Mouse (Mus musculus) embryo, embryonic 9.5 days (tissue): ENCODE measurements at regions not wholly inside any gene's neighbourhood (a gene's known extent, or its start where the extent isn't known, plus 50 kb on each side); places are given as distances from the start of the nearest gene placed in this dataset.

Experiments used
- DNase-seq: peaks from one replicate; pipeline ENCODE4 v3.0.0-alpha.2; 2017; ENCODE audit errors: extremely low spot score

DNA sequence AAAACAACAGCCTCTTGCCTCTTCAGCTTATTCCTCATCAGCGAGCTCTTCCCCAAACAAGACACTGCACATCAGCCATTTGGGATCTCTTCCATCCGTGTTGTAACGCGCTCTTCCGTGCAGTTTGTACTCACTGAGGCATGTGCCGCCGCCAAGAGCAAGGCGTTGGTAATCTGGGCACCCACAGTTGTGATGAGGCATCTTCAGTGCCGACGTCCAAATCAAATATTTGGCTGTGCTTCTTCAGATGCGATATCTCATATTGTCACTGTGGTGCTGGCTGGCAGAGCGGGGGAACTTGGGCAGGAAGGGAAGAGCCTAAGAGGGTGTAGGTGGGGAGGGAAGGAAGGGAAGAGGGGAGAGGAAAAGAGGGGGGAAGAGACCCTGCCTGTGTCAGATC lies 439.2 kb downstream of the Tmem182 start:
- DNase-seq: no peak

DNA sequence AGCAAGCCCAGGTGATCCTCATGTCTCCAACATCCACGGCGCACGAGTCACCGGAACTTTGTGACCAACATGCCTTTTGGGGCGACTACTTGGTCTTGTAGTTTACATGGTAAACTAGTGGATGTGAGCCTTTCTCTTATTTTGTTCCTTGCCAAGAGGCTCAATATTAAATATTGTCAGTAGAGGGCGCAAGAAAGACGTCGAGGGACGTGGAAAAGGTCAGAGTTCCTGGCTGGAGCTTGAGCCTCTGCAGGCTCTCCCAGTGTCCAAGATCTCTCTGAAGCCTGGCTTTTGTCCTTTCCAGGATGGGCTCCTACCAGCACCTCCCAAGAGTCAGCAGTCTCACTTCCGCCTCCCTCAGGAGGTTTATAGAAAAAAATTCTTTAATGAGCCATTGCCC lies 458.8 kb downstream of the Tmem182 start:
- peak; percentile 62 for DNase-seq

DNA sequence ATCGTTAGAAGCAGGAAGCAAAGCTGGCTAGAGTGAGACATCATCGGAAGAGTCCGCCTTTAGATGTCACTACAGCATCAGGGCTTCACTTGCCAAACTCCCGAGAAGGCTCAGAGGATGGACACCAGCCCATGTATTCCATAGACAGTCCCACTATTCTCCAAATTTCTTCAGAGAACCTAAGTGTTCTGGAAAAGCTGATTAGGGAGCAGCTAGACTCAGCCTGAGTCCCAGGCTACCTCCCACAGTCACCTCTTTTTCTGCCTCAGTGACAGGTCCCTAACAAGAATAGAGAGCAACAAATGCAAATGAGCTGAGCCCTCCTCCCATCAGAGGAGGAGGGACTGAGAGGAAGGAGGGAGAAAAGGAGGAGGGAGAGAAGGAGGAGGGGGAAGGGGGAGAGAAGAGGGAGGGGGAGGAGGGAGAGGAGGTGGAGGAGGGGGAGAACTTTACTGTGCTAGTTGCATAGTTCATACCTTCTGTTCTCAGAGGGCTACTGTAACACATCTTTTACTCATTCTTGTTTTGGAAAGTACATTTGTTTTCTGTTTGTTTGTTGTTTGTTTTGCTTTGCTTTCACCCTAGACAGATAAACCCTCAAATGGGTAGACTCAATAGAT lies 465.8 kb downstream of the Tmem182 start:
- DNase-seq: peak; percentile 26

DNA sequence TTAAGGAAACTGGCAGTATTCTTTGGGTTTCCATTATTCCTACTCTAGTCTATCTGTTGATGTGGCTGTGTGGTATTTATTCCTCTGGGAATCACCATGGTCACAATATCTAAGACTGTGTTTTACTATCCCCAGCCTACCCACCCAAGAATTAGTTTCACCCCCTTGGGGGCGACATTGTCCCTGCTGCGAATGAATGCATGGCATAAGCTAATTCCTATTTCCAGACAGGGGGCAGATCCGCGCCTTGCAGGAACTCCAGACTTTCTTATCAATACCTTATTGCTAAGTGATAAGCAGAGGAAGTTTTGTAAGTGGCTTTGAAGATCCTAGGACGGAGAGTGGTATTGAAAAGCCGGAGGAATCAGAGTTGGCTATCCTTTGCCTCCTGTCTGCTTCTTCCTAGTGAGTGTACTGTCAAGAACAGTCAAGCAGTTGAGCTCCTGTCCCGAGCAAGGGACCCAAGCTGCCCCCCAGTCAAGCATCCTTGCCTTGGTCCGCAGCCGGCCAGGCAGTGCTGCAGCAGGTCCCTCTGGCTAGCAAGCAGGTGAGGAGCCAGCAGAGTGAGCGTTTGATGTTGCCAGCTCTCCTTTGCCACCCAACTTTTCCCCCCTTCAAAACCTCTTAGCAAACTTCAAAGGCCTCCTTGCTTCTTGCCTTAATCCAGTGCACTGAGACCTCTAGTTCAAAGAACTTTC lies 469.3 kb downstream of the Tmem182 start:
- peak; percentile 49 for DNase-seq

DNA sequence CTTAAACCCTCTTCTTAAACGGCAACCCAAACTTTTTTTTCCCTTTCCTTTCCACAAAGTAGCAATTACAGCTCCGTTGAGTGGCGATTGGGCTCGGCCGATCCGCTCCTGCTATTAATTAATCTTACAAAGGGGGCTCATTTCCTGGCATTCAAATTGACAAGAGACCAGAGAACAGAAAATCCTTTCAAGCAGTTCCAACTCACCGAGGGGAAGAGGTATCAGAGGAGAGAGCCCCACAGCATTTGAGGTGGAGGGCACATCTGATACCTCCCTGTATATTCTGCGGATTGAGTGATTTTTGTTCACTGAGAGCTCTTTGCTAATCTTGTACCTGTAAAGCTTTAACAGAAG lies 469.8 kb downstream of the Tmem182 start:
- peak; percentile 47 for DNase-seq

DNA sequence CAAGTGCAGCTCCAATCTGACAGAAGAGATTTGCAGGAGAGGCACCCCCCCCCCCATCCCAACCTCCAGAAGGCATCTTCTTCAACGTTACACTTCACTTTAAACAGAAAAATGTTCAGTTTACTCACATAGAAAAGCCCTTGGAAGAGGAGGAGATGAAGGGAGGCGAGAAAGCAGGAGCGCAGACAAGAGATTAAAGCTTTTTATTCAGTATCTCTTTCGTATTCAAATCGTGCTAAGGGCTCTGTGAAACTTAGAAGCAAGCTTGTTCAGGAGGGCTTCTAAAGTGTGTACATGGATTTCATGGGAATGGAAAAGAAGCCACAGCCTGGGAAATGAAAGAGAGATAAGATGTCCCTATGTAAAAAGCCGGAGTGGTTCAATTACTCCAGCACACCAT lies 470.2 kb downstream of the Tmem182 start:
- no peak for DNase-seq

DNA sequence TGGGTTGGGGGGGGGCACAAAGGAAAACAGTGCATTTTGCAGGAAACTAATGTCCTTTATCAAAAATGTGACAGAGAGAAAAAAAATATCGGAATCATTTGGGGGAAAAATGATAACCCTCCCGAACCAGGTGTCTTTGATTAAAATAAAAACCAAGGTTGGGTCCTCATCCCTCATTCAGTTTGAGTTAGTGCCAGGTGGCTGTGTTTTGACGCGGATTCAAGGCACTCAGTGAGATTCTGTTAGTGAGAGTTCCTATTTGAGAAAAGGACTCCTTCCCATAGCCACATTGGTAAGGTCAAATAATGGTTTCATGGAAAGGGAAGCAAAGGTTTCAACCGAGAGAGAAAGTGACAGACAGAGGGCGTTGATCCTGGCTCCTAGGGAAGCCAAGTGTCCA lies 470.9 kb downstream of the Tmem182 start:
- no peak for DNase-seq

DNA sequence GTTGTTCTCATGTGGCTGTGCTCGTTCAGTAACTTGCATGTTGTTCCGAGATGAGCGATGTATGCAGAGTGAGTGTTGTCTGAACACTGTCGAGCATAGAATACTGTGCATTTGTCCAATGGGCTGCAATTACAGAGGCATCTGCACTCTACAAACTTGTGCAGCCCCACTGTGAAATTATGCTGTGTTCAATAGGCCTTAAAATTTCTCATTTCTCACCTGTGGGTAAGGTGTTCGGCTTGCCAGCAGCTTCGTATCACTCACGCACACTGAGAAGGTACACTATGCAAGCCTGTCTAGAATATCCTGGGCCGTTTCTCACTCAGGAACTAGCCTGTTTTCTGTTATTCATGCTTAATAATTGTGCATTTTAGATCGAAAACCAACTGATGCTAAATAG lies 479.8 kb downstream of the Tmem182 start:
- DNase-seq: no peak

DNA sequence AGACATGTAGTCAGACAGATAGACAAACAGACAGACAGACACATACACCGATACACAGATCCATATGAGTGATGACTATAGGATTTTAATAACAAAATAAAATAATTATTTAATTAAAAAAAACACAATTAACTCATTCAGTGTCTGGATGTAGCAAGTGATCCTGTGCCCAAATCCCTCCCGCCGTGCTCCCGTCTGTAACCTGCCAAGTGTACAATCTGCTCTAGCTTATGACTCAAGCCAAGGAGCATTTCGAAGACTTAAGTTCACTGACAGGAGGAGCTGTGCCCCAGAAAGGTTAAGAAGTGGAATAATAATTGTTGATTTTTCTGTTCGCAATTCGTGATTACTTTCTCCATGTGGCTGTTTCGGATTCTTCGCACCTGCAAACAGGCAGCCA lies 480.8 kb downstream of the Tmem182 start:
- no peak for DNase-seq

DNA sequence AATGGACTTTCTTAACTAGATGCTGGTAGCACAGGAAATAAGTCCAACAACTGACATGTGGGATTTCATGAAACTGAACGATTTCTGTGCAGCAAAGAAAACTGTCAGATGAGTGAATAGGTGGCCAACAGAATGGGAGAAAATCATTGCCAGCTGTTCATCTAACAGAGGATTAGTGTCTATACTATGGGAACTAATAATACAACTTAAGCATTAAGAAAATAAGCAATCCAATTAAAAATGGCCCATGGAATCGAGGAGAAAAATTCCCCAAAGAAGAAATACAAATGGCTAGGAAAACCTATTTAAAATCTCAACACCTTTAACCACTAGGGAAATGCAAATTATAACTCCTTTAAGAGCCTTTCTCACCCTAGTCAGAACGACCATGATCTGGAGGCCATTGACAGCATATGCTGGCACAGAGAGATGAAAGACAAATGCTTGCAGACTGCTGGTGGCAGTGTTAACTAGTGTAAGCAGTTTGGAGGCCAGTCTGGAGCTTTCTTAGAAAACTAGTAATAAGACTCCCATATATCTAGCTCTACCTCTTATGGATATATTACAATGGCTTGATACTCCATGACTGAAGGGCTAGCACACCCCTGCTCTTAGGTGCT lies 521.6 kb downstream of the Tmem182 start:
- DNase-seq: no peak

DNA sequence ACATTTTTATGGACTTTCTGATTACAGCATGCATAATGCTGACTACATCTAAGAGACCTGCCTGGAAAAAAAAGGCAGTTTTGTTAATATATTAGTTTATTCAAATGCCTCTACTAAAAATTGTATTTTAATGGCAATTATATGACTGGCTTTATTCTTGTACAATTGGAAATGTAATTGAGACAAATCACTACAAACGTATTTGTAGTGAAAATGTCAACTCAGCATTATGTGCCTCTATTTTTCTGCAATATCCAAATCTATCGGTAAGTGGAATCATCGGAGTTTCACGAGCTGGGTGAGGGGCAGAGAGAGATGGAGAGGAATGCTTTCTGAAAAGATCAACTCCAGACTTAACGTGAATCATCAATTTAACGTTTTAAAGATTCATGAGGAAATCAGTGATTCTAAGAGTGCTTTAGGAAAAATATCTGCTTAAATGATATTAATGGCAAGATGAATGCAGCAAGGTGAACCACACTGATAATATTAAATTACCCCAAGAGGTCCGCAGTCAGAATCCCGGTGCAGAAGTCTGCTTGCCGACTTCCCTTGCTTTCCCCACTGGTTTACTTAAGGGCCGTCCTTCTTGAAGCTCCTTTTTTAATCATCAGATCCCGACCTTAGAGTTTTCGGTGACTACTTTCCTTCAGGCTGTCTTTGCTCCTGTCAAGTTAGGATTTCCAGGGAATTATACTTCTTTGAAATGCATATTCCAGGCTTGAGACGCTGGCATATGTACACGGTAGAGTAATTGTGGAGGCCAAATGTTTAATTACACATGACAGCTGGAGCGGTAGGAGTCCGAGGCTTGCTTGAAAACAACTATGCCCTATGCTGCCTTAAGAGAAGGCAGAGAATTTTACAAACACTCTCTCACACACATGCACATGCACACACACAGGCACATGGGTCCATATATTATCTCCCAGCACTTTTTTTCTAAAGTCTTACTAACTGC lies 544.7 kb downstream of the Tmem182 start:
- DNase-seq: no peak

DNA sequence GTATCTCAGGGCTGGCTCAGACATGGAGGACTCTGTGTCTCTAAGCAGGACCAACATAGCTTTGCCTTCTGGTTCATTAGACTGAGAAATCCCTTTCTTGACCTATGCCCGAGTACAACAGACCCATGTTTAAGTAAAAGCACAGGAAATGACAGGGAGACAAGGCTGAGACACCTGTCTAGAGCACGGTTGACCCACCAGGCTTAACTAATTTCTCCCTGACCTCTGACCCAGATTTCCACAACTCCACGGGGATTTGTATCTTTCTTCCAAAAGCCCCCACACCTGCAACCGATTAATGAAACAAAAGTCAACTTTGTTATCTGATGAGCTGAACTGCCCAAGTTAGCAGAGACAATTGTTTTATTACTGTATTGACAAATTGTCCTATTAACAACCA lies 553.7 kb downstream of the Tmem182 start:
- DNase-seq: peak; percentile 35

DNA sequence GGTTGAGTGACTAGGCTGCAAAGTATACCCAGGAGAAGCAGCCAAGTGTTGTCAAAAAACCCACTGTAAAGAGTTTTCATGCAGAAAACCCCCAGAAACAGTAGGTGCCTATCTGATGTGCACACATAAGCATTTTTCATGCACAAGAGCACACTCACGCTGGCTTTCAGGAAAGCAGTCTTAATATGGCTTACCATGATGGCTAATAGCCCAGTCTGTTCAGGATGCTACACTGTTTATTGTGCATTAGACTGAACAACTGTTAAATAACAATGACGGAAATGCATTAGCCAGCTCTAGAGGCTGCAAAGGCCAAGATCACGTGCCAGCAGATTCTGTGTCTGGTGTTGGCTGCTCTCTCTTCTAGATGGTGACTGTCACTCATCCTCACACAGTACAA lies 556.1 kb downstream of the Tmem182 start:
- DNase-seq: no peak

DNA sequence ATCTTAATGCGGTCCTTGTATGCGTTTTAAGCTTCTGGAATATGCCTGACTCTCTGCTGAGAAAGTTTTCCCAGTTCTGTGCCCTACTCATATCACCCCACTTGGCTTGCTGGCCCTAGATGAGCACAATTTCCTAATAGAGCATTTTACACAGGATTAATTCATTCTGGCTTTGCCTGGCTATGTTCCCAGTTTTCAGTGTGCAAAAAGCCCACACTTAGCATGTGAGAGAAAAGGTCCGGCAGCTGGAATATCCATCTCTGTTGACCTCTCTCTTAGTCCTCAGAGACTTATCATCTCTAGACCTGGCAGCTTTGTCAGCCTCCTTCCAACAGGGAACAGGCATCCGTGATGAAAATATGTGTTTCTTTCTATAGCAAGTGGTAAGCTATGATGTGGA lies 574.6 kb downstream of the Tmem182 start:
- DNase-seq: no peak

DNA sequence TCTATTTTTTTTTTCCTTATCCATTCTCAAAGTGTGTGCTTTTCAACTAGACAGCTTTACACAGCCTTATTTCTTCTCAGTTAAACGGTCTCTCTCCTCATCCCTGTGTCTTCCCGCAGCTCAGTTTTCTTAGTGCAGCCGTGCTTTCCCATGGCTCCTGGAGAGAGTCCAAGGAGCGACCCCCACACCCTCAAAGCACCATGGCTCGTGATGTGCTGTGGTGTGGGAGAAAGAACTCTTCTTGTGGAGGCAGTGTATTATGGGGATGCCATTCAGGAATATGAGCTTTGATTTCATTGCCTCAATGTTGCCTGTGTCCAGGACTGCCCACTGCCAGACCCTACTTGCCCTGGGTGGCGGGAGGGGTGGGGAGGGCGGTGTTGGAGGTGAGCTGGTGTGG lies 576.1 kb downstream of the Tmem182 start:
- no peak for DNase-seq

DNA sequence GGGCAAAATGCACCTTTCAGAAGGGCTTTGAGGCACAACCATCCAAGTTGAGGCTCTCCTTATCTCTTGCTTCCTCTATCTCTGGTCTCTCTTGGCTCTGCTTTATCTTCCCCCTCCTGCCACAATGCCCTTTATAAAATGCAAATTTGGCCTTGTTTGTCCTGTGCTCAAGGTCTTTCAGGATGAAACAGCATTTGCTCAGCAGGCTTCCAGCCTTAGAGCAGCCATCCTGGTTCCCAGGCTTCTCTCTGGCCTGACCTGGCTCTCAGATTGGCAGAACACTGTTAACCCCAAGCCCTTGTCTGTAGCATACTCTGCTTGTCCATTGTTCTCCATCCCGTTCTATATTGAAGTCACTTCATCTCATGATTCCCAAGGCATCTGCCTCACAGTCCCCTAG lies 579.3 kb downstream of the Tmem182 start:
- DNase-seq: no peak

DNA sequence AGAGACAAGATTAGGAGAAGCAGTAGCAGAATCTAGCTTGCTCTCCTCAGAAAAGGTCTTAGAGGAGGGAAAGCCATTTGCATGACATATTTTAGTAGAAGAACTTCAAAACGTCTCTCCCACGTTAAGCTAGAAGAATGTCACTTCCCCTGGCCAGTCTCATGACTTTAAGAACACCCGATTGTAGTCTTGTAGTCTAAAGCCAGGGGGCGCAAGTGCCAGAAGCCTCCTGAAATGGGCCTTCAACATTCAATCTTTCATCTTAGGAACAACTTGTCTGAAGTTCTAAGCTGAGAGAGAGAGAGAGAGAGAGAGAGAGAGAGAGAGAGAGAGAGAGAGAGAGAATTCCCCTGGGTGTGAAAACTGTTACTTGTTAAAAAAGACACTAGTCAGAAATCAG lies 581.0 kb downstream of the Tmem182 start:
- DNase-seq: peak; percentile 9

DNA sequence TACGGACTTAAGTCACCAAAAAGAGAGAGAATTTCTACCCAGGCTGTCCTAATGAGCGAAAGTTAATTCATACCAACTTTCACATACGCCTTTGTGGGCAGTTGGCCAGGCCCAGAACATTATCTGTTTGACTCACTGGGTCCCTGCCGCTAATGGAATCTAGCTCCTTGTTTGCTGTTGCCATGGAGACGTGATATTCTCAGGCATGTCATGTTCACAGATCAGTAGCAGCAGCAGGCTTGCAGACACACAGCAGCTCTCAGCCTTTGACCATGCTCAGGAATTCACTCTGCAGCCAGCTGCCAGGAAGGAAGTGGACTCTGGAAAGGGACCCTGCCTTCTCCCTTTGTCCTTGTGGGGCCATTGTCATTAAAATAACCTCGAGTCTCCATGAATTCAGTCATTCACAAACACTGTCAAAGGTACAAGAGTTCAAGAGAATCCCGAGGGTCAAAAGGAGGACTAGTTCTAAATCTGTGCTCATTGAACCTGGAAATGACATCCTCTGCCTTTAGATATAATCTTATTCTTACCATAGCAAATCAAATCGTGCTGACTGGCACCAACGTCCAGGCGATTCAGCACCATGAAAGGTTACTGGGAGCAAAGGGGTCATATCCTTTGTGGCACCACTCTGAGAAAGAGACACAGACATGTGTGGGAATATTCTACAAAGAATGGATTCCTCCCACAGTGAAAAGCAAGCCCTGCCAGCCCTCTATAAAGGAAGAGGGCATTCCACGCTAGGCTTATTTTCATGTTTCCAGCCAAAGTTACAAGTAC lies 584.9 kb downstream of the Tmem182 start:
- peak; percentile 77 for DNase-seq

DNA sequence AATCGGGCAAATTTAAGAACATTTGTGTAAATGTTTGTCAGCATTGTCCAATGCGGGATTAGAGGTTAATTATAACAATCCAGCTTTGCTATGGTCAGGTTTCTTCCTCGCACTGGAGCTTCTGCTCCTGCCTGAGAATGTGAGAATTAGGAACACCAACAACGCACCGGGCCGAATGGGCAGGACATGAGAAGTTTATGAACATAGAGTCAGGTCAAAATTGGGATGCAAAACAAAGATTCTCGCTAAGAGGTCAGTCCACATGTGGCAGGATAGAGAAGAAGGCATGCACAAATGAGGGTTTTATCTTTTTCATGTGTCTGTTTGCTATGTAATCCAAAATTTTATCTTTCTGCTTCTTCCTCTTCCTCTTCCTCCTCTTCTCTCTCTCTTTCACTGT lies 585.7 kb downstream of the Tmem182 start:
- DNase-seq: peak; percentile 16

DNA sequence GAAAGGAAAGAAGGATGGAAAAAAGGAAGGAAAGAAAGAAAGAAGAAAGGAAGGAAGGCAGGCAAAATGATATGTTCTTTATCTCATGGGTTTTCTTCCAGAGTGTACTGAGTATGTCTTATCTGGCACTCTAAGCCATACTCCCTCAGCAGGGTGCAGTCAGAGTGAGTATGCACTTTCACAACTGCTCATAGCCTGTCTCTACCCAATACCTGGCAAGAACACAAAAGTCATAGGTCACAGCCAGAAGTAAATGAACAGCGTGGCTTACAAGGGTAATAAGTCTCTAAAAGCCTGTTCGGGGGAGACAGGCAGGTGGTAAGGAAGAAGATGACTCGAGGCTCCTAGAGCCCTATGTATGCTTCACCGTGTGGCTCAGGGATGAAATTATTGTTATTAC lies 587.9 kb downstream of the Tmem182 start:
- no peak for DNase-seq

DNA sequence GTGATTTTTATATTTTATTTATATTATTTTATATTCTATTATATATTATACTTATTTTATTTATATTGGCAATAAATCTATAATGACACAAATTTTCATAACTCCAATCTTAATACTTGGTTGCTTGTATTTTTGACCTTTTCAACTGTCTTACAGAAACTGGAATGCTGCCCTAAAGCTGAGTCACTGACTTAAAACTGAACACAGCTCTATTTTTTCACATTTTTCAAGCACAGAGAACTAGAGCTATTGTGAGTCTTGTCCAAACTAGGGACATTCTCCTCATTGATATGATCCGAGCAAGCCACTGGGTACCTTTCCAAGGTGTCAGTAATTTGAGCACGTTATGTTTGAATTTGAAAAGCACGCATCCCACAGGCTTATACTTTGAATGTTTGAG lies 589.7 kb downstream of the Tmem182 start:
- DNase-seq: no peak

DNA sequence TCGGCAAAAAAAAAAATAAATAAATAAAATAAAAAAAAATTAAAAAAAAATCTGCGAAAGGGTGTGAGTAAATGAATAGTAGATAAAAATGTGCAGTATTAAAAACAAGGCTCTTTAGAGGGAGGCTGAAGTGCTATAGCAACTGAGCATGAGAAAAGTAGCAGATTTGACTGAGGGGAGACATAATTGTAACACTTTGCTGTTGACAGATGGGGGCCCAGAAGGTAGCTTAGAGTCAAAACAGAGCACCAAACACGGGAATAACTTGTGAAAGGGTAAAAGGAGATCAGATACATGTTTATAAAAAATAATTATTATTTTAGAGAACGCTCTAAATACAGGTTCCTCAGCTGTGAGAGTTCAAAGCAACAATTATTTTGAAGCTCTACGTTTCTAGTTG lies 605.1 kb downstream of the Tmem182 start:
- no peak for DNase-seq
